Mouse (Mus musculus) testis, adult 2 months (tissue): ENCODE measurements at regions not wholly inside any gene's neighbourhood (a gene's known extent, or its start where the extent isn't known, plus 50 kb on each side); places are given as distances from the start of the nearest gene placed in this dataset.

Source experiments
- H3K27ac ChIP-seq: fragments of 200-500 bp; 2 replicates; pipeline ENCODE4 v1.5.1; 2012; ENCODE audit warnings: low read depth, low read length; ENCODE audit not compliant: control insufficient read depth, insufficient read depth
- H3K27me3 ChIP-seq: fragments of 200-500 bp; 2 replicates; pipeline ENCODE4 v1.6.1; 2012; ENCODE audit warnings: mild to moderate bottlenecking, low read length, moderate library complexity; ENCODE audit not compliant: control insufficient read depth, insufficient read depth
- H3K36me3 ChIP-seq: fragments of 200-500 bp; 2 replicates; pipeline ENCODE4 v1.6.1; 2012; ENCODE audit warnings: mild to moderate bottlenecking, low read length; ENCODE audit not compliant: control insufficient read depth, insufficient read depth
- H3K4me1 ChIP-seq: fragments of 200-500 bp; 2 replicates; pipeline ENCODE4 v1.6.1; 2012; ENCODE audit warnings: low read length; ENCODE audit not compliant: control insufficient read depth, insufficient read depth
- H3K4me3 ChIP-seq: fragments of 200-500 bp; 2 replicates; pipeline ENCODE4 v1.5.1; 2012; ENCODE audit warnings: low read depth, mild to moderate bottlenecking, low read length, moderate library complexity, mixed read lengths; ENCODE audit not compliant: control insufficient read depth
- CTCF ChIP-seq: fragments of 200-500 bp; IDR thresholded peaks from 2 replicates; pipeline ENCODE4 v1.5.1; 2012; ENCODE audit warnings: low read depth, mild to moderate bottlenecking, inconsistent platforms, low read length, moderate library complexity; ENCODE audit not compliant: control insufficient read depth, insufficient read depth, insufficient replicate concordance
- POLR2A ChIP-seq: fragments of 200-500 bp; IDR thresholded peaks from 2 replicates; pipeline ENCODE4 v1.6.1; 2012; ENCODE audit warnings: low read depth, mild to moderate bottlenecking, inconsistent platforms, low read length, moderate library complexity; ENCODE audit not compliant: control insufficient read depth

DNA sequence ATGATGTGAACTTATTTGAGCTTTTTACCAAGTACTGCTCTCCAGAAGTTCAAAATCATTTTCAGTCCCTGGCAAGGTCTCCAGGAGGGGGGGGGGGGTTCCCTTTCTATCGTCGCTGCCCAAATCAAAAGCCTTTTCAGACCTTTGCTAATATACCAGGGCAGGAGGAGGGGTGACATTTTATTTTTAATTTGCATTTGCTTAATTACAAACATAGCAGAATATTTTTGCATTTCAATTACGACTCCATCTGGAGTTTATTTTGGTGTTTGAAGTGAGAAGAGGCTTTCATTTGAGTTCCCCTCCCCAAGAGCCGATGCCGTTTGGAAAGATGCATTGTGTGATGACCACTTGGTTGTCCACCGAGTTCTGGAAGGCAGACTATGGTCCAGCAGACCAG is 174.0 kb upstream of the Rgma start:
- Histone ChIP-seq H3K36me3 (no peaks in the 10 kb centered on the region), H3K4me1 (no peaks in the 10 kb centered on the region), H3K4me3 (no peak overlapping the region), H3K27ac (no peak overlapping the region), H3K27me3 (no peaks in the 10 kb centered on the region)
- TF ChIP-seq POLR2A (no peak), CTCF (no peak)

DNA sequence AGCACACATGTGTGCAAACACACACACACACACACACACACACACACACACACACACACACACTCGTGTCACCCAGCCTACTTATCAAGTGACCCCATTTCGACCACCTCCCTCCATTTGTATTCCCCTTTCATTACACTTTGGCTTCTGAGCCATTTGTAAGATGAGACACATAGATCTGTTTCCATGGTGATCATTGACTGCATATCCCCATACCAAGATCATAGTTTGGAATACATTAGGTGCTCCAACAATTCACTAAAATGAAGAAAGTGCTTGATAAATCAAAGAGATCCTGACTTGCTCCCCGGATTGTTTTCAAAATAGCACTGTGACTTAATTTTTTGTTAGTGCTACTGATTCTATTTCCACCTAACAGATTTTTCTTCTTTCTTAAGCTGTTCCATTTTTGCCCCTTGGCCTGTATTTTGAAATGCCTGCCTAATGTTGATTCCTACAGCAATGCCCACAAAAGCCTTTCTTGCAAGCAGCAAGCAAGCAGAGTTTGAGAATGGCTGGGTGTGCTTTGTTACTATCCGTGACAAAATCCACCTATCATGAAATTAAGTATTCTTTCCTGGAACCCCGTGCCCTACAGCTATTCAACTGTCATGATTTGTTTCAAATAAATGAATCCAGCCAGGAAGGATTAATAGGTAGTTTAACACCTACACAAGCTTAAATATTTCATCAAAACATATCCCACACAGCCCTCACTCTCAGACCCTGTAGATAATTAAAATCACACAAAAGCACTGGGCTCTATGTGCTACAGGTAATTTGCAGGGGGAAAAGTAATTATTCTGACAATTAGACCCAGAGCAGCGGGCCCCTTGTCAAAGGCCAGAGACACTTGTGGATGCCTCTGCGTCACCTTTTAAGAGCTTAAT is 168.1 kb upstream of the Rgma start:
- H3K4me1 ChIP-seq, result no peaks in the 10 kb centered on the region; the same call in 1 of the 2 replicates
- no peak overlapping the region for H3K4me3 ChIP-seq
- no peaks in the 10 kb centered on the region for H3K36me3 ChIP-seq
- no peak overlapping the region for H3K27ac ChIP-seq
- TF ChIP-seq POLR2A (no peak), CTCF (no peak)
- H3K27me3 ChIP-seq, result no peaks in the 10 kb centered on the region

DNA sequence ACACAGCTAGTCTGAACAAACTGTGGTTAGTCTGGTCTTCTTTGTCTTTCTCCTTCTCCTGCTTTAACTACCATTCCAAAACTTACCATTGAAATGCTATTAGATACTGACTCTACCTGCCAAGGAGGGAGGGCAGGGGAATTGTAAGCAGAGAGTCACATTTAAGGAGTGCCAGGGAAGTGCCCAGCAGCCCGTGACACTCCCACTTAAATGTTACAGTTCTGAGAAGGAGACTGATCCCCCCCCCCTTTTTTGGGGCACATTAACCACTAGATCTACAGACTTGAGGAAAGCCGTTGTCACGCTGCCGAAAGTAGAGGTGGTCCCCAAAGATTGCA is 166.9 kb upstream of the Rgma start:
- no peaks in the 10 kb centered on the region; the same call in 1 of the 2 replicates for H3K4me1 ChIP-seq
- no peaks in the 10 kb centered on the region for H3K36me3 ChIP-seq
- TF ChIP-seq CTCF (no peak), POLR2A (no peak)
- H3K4me3 ChIP-seq, result no peak overlapping the region
- no peak overlapping the region for H3K27ac ChIP-seq
- H3K27me3 ChIP-seq, result no peaks in the 10 kb centered on the region

DNA sequence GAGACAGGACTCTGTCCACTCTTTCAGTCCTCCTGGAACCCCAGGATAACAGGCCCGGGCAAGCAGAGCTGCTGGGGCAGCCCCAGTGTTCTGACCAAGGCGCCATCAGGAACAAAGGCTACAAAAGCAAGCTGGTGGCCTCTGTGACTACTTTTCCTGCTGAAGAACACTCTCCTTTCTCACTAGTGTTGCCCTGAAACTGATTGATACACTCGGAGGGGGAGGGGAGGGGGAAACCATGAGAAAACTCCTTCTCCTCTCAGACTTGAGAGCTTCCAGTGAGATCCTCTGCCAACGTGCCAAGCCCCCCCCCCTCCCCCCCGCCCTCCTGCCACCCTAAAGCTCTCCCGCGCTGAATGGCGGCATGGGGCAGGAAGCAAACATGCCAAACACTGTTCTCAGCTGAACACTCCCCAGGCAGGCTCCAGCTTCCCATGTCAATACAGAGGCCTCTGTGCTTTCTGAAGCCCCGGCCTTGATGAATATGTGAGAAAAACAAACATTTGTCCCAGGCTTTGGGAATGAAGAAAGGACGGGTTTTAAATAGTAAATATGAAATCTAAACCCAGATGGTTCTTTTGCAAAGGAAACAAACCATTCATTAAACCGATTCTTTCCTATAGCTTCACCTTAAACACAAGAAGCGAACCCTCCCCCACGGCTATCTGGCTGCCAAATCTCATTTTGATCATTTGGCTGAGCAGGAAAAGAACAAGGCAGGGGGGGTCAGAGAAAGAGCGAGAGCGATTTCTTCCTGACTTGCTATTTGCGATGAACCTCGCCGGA is 166.3 kb upstream of the Rgma start:
- no peak overlapping the region for H3K4me3 ChIP-seq
- H3K27me3 ChIP-seq, result no peaks in the 10 kb centered on the region
- no peak for TF ChIP-seq POLR2A
- no peak for TF ChIP-seq CTCF
- no peaks in the 10 kb centered on the region for H3K36me3 ChIP-seq
- no peak overlapping the region for H3K27ac ChIP-seq
- H3K4me1 ChIP-seq, result no peaks in the 10 kb centered on the region; the same call in 1 of the 2 replicates

DNA sequence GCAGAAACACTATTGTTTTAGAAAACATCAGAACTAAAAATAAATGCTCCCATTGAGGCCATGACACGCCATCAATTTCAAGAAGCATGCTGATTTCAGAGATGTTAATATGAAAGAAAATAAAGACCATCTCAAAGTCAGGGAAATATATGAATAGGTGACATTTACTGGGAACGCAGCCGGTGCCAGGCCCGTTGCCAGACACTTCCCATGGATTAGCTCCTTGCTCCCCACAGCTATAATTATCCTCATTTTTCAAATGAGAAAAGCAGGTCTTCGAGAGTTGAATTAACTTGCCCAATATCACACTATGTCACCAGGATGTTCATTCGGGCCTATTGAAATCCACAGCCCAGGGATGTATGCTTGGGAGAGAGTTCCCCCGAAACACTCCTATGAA is 165.2 kb upstream of the Rgma start:
- Histone ChIP-seq H3K36me3 (no peaks in the 10 kb centered on the region), H3K27ac (no peak overlapping the region), H3K27me3 (no peaks in the 10 kb centered on the region), H3K4me3 (no peak overlapping the region), H3K4me1 (no peaks in the 10 kb centered on the region; the same call in 1 of the 2 replicates)
- no peak for TF ChIP-seq CTCF
- TF ChIP-seq POLR2A, result no peak

DNA sequence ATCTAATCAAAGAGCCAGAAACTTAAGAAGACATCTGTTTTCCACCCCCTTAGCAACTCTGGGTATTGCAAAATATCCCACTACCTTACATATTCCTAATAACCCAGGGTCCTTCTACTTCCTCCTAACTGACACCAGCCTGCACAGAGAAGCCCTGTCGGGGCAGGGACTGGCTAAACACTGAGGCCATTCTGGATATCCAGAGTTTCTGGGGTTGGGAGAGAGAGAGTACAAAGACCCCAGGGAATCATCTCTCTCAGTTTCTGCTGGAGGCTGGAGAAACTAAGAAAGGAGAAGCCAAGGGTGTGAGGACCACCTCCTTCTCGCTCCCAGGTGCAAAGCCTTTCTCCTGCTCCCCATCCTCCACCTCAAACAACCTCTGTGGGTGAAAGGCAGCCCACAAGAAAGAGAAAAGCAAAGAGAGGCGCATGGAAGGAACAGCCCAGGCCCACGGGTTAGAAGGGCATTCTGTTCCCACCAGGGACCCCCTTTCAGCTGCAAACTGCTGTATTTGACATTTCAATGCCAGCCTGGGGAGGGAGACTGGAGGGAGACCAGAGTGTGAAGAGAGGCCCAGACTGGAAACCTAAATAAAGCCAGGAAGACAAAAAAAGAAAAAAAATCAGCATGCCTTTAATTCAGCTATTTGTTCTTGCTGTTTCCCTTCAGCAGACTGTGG is 152.9 kb upstream of the Rgma start:
- H3K36me3 ChIP-seq, result no peaks in the 10 kb centered on the region
- H3K4me1 ChIP-seq, result no peaks in the 10 kb centered on the region
- no peak overlapping the region for H3K4me3 ChIP-seq
- no peaks in the 10 kb centered on the region for H3K27me3 ChIP-seq
- TF ChIP-seq POLR2A, result no peak
- no peak for TF ChIP-seq CTCF
- peak overlapping the region; percentile 5; the same call in 1 of the 2 replicates for H3K27ac ChIP-seq

DNA sequence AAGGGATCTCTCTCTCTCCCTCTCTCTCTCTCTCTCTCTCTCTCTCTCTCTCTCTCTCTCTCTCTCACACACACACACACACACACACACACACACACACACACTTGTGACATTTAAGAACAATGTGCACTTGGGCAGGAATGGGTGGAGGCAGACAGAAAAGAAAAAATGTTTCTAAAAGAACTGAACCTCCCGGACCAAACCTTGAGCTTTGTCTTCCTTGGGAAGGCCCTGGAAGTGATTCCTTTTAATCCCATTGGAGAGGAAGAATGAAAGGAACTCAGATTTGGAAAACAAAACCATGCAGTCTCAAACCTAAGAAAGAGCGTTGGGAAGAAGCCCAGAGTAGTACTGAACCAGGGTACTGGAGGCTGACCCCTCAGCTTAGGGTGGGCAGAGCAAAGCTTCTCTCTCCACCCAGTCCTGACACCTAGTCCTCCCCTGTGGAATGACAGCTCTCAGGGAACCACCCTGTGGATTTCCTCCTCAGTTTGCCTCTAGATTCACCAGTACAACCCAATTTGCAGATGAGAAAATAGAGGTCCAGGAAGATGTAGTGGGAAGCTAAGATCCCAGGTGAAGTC is 152.3 kb upstream of the Rgma start:
- Histone ChIP-seq H3K4me3 (no peak overlapping the region), H3K36me3 (no peaks in the 10 kb centered on the region), H3K27me3 (no peaks in the 10 kb centered on the region), H3K4me1 (no peaks in the 10 kb centered on the region), H3K27ac (0 out of 2 replicates have a peak overlapping the region, but pooled peaks have one; percentile 21)
- TF ChIP-seq CTCF, result no peak
- no peak for TF ChIP-seq POLR2A
